Mouse (Mus musculus): ENCODE data around the gene Rab42. TPM values are rescaled to one million over a fixed set of nuclear protein-coding genes. Genes with fewer than 3 reads are reported as not detected.

The Rab42 gene
- polyA plus RNA-seq, 1 experiment from 2014 or later = 0.42 TPM

- H3K4me1 ChIP-seq (ENCODE audit: control insufficient read depth, insufficient read depth, low read length) = peaks cover 18% of the 10 kb centered on the region
- no peaks in the 10 kb centered on the region for H3K36me3 ChIP-seq (ENCODE audit: control insufficient read depth, insufficient read depth, low read length)
- no peaks in the 10 kb centered on the region for H3K9me3 ChIP-seq (ENCODE audit: control insufficient read depth, low read length)
- WGBS = under 1% methylated on average over 70 of the region's 83 CpGs
- peak overlapping the region; percentile 81 for H3K4me3 ChIP-seq (ENCODE audit: low read depth, low read length)
- H3K27me3 ChIP-seq (ENCODE audit: control insufficient read depth, insufficient read depth, low read length) = no peaks in the 10 kb centered on the region
- ATAC-seq (ENCODE audit: low FRiP score) = peak; percentile 88
- DNase-seq (ENCODE audit: low spot score, missing footprints) = peak; percentile 100
- peak overlapping the region; percentile 87 for H3K9ac ChIP-seq (ENCODE audit: low read length)
- peak overlapping the region; percentile 87 for H3K4me2 ChIP-seq
- H3K27ac ChIP-seq (ENCODE audit: low read depth, low read length) = no peak overlapping the region
Observed at GRCm38 (mm10) chr4:132345135-132345842, 42.1 kb upstream of the Rab42 start.

DNA sequence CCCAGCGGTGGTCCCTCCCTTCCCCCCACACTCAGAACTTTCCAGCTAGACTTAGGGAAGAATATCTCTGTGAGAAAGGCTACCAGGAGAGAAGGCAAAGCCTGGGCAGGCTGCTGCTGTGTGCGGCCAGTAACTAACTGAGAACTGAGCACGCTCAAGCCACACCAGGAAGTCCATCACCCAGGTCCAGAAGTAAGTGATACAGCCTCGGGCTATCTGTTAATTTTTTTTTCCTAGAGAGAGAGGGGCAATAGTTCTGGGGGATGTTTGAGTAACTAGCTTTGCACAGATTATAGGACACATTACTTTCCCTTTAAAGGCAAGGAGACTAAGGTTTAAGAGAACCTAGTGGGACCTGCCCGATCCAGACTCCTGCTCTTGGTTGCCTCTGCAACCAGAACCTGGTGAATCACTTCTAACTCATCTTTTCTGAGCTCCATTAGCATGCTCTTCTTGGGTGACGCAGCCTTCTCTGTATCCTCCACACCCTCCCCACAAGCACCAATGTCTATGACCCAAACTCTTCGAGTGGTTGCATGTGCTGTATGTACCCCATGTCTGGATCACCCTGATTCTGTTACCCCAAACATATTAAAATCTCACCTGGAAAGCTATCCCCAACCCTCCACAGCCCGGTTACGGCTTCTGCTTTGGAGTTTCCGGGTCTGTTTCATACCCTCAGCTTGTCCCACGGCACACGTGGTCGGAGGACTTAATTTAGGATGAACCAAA is 41.4 kb upstream of the Rab42 start:
- Histone ChIP-seq H3K36me3 (ENCODE audit: control insufficient read depth, insufficient read depth, low read length) (peaks cover under 1% of the 10 kb centered on the region; the same call in 1 of the 2 replicates), H3K4me1 (ENCODE audit: control insufficient read depth, insufficient read depth, low read length) (peaks cover 18% of the 10 kb centered on the region), H3K4me3 (ENCODE audit: low read depth, low read length) (peak overlapping the region; percentile 81), H3K9me3 (ENCODE audit: control insufficient read depth, low read length) (no peaks in the 10 kb centered on the region), H3K27me3 (ENCODE audit: control insufficient read depth, insufficient read depth, low read length) (no peaks in the 10 kb centered on the region), H3K9ac (ENCODE audit: low read length) (peak overlapping the region; percentile 87), H3K4me2 (peak overlapping the region; percentile 87), H3K27ac (ENCODE audit: low read depth, low read length) (no peak overlapping the region)
- WGBS = 10% methylated on average over 13 of the region's 13 CpGs
- ATAC-seq (ENCODE audit: low FRiP score) (peak; percentile 3; the same call in 1 of the 2 replicates), DNase-seq (ENCODE audit: low spot score, missing footprints) (no peak)

GRCm38 (mm10) chr4:132341451-132341850 is 38.3 kb upstream of the Rab42 start:
- Histone ChIP-seq H3K27me3 (ENCODE audit: control insufficient read depth, insufficient read depth, low read length) (no peaks in the 10 kb centered on the region), H3K4me1 (ENCODE audit: control insufficient read depth, insufficient read depth, low read length) (peaks cover 15% of the 10 kb centered on the region), H3K9me3 (ENCODE audit: control insufficient read depth, low read length) (no peaks in the 10 kb centered on the region), H3K36me3 (ENCODE audit: control insufficient read depth, insufficient read depth, low read length) (peaks cover 13% of the 10 kb centered on the region; the same call in 1 of the 2 replicates), H3K27ac (ENCODE audit: low read depth, low read length) (no peak overlapping the region), H3K4me3 (ENCODE audit: low read depth, low read length) (no peak overlapping the region), H3K9ac (ENCODE audit: low read length) (no peak overlapping the region), H3K4me2 (no peak overlapping the region)
- ATAC-seq (ENCODE audit: low FRiP score) = no peak
- WGBS = 77% methylated on average over 3 of the region's 3 CpGs
- DNase-seq (ENCODE audit: low spot score, missing footprints) = no peak

DNA sequence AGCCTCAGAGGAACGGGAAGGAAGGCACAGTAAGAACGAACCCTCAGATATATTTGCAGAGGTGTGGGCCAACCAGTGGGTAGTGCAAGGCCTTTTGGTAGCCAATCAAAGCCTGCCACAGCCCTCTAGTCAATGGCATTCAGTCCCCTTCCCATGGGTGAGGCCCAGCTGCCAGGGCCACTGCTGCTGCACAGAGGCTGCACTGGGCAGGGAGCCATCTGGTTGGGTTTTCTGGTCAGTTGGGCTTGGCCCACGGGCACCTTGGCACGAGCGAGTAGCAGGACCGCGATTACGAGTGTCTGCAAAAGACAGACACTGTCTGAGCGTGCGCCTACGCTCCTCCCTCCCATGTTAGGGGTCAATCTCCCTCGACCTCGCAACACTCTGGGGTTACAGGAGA is 35.8 kb upstream of the Rab42 start:
- Histone ChIP-seq H3K4me3 (ENCODE audit: low read depth, low read length) (no peak overlapping the region), H3K9me3 (ENCODE audit: control insufficient read depth, low read length) (no peaks in the 10 kb centered on the region), H3K27me3 (ENCODE audit: control insufficient read depth, insufficient read depth, low read length) (no peaks in the 10 kb centered on the region), H3K27ac (ENCODE audit: low read depth, low read length) (no peak overlapping the region), H3K9ac (ENCODE audit: low read length) (no peak overlapping the region), H3K4me1 (ENCODE audit: control insufficient read depth, insufficient read depth, low read length) (peaks cover 6% of the 10 kb centered on the region), H3K36me3 (ENCODE audit: control insufficient read depth, insufficient read depth, low read length) (peaks cover 25% of the 10 kb centered on the region), H3K4me2 (no peak overlapping the region)
- ATAC-seq (ENCODE audit: low FRiP score) (no peak), DNase-seq (ENCODE audit: low spot score, missing footprints) (no peak)
- WGBS = 95% methylated on average over 13 of the region's 13 CpGs

GRCm38 (mm10) chr4:132332880-132333279 is 29.7 kb upstream of the Rab42 start:
- Histone ChIP-seq H3K4me1 (ENCODE audit: control insufficient read depth, insufficient read depth, low read length) (peaks cover 7% of the 10 kb centered on the region), H3K4me3 (ENCODE audit: low read depth, low read length) (no peak overlapping the region), H3K4me2 (no peak overlapping the region), H3K27me3 (ENCODE audit: control insufficient read depth, insufficient read depth, low read length) (no peaks in the 10 kb centered on the region), H3K9me3 (ENCODE audit: control insufficient read depth, low read length) (no peaks in the 10 kb centered on the region), H3K27ac (ENCODE audit: low read depth, low read length) (no peak overlapping the region), H3K9ac (ENCODE audit: low read length) (no peak overlapping the region), H3K36me3 (ENCODE audit: control insufficient read depth, insufficient read depth, low read length) (peaks cover 26% of the 10 kb centered on the region)
- no peak for DNase-seq (ENCODE audit: low spot score, missing footprints)
- WGBS = 93% methylated on average over 6 of the region's 6 CpGs
- no peak for ATAC-seq (ENCODE audit: low FRiP score)

- DNase-seq (ENCODE audit: low spot score, missing footprints) = no peak
- 92% methylated on average over 3 of the region's 3 CpGs for WGBS
- no peak for ATAC-seq (ENCODE audit: low FRiP score)
- no peak overlapping the region for H3K9ac ChIP-seq (ENCODE audit: low read length)
- no peak overlapping the region for H3K4me3 ChIP-seq (ENCODE audit: low read depth, low read length)
- no peak overlapping the region for H3K27ac ChIP-seq (ENCODE audit: low read depth, low read length)
- H3K36me3 ChIP-seq (ENCODE audit: control insufficient read depth, insufficient read depth, low read length) = peaks cover 20% of the 10 kb centered on the region
- no peaks in the 10 kb centered on the region for H3K27me3 ChIP-seq (ENCODE audit: control insufficient read depth, insufficient read depth, low read length)
- H3K4me1 ChIP-seq (ENCODE audit: control insufficient read depth, insufficient read depth, low read length) = peaks cover 7% of the 10 kb centered on the region
- no peak overlapping the region for H3K4me2 ChIP-seq
- H3K9me3 ChIP-seq (ENCODE audit: control insufficient read depth, low read length) = no peaks in the 10 kb centered on the region
Observed at GRCm38 (mm10) chr4:132331960-132332359, 28.8 kb upstream of the Rab42 start.

DNA sequence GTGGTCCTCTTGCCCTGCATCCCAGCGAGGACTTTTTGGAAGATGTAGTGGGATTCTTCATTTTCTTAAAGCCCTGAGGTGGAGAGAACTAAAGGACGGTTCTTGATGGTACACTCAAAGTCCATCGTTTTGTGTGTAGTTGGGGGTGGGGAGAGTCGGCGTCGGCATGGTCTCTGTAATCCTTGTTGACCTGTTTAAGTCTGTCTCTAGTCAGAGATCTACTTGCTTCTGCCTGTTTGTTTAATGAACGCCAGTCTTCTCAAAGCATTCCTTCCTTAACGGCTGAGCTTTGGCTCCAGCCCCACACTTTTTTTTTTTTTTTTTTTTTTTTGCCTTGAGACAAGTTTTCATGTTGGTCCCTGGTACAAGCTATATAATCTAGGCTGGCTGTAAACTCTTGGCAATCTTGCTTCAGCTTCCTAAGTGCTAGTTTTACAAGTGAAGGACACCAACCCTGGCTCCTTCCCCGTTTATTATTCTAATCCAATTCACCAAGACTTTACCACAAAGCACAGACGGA is 26.7 kb upstream of the Rab42 start:
- Histone ChIP-seq H3K4me2 (peak overlapping the region; percentile 68), H3K27ac (ENCODE audit: low read depth, low read length) (no peak overlapping the region), H3K9me3 (ENCODE audit: control insufficient read depth, low read length) (no peaks in the 10 kb centered on the region), H3K36me3 (ENCODE audit: control insufficient read depth, insufficient read depth, low read length) (peaks cover 16% of the 10 kb centered on the region), H3K4me1 (ENCODE audit: control insufficient read depth, insufficient read depth, low read length) (peaks cover 7% of the 10 kb centered on the region), H3K4me3 (ENCODE audit: low read depth, low read length) (peak overlapping the region; percentile 76), H3K27me3 (ENCODE audit: control insufficient read depth, insufficient read depth, low read length) (no peaks in the 10 kb centered on the region), H3K9ac (ENCODE audit: low read length) (peak overlapping the region; percentile 89)
- DNase-seq (ENCODE audit: low spot score, missing footprints) = no peak
- WGBS = 6% methylated on average over 10 of the region's 10 CpGs
- peak; percentile 38; the same call in 1 of the 2 replicates for ATAC-seq (ENCODE audit: low FRiP score)

DNA sequence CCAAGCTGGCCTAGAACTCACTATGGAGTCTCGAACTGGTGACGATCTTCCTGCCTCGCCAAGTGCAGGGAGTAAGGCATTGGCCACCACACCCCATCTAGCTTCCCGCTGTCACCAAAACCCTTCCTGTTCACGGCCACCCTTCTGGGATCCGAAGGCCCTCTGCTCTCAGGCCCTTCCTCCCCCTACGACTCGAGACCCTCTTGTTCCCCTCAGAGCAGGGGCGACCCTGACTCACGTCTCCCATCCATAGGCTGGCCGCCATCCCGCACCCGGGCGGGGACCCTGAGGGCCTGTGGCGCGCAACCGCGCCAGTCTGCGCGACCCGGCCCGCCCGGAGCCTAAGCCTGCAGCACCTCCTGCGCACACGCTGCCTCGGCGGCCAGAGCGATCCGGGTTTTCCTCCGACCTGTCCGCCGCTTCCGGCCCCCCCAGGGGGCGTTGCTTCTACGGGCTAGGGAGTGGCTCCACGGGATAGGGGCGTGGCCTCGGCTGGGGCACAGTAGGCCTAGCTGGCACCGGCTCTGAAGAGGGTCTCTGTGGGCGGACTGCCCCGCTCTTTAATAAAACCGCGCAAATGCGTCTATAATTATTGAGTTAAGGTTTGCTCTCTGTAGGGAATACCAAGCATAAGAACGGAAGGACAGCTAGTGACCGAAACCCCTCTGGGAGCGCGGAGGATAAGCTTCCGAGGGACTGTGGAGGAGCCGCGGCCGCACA is 26.1 kb upstream of the Rab42 start, which contains the start of gene Trnau1ap:
Gene Trnau1ap, minus strand, starts transcription at position 424 of the 720 bp plus-strand sequence.
- Histone ChIP-seq H3K27ac (ENCODE audit: low read depth, low read length) (peak within 1 kb of the TSS; percentile 71), H3K9ac (ENCODE audit: low read length) (peak within 1 kb of the TSS; percentile 89), H3K4me1 (ENCODE audit: control insufficient read depth, insufficient read depth, low read length) (peaks cover 7% of the 10 kb centered on the region), H3K4me3 (ENCODE audit: low read depth, low read length) (peak within 1 kb of the TSS; percentile 76), H3K9me3 (ENCODE audit: control insufficient read depth, low read length) (no peaks in the 10 kb centered on the region), H3K36me3 (ENCODE audit: control insufficient read depth, insufficient read depth, low read length) (peaks cover 15% of the 10 kb centered on the region), H3K4me2 (peak within 1 kb of the TSS; percentile 68), H3K27me3 (ENCODE audit: control insufficient read depth, insufficient read depth, low read length) (no peaks in the 10 kb centered on the region)
- peak; percentile 99 for DNase-seq (ENCODE audit: low spot score, missing footprints)
- under 1% methylated on average over 52 of the region's 52 CpGs for whole genome bisulfite sequencing
- peak; percentile 98 for ATAC-seq (ENCODE audit: low FRiP score)

All from midbrain, embryonic 11.5 days (tissue).